Mouse (Mus musculus) layer of hippocampus, postnatal 36 days (tissue): ENCODE data around the gene Dhx16. TPM values are rescaled to one million over a fixed set of nuclear protein-coding genes. Genes with fewer than 3 reads are reported as not detected.
"Not testable (repeated sequence)": the region's sequence is repeated elsewhere in the genome, so short reads cannot be mapped to it uniquely, and the experiment has no call there.

ENCODE experiments used
- DNase-seq, 2 experiments: peaks; one replicate each; pipeline ENCODE4 v3.0.0; 2022
- total RNA-seq, 2 experiments: library from RNA; stranded (reverse); gene quantifications; 2 replicates each; pipeline ENCODE4 v1.2.3; 2021

Gene Dhx16
- total RNA-seq, result 10 to 100 TPM; 32.0 to 37.4 TPM

GRCm38 (mm10) chr17:35879245-35880057, at the start of gene Dhx16:
Dhx16 (plus strand) TSS chr17:35879819.
- DNase-seq, result peak; percentile 94

DNA sequence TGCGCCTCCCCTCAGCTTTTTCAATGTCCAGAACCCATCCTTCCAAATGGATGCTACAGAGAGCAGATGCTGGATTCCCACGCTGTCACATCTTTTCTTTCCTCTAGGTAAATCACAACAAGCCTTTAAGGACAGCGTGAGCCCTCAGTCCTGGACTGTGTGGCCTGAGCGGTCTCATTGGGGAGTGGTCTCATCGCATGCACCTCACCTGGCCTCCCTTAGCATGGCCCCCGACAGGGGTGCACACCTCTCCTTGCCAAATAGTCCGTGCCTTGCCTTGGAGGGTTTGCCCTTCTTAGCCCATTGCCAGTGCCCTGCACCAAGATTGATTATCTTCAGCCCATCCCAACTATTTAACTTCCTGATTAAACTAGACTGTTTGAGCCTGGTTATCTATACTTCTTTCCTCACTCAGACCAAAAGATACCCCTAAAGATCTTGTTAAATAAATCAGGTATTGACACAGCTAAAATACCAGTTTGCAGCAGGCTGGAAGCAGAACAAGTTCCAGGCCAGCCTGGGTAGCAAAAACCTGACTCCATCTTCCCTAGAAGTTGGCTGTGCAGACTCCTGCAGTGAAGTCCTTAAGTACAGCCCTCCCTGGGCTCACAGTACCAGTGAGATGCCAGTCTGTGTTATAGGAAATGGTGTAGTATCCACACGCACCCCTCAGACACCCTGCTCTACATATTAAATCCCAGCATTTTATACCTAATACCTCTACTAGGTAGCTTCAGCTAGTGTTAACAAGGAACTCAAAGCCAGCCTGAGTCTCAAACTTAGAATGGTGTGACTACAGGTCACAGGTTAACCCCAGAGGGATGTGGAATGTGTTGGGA, 47.0 kb upstream of the Dhx16 start:
- DNase-seq, result no peak

- no peak for DNase-seq
Observed at GRCm38 (mm10) chr17:35833239-35833751, 46.3 kb upstream of the Dhx16 start.

DNA sequence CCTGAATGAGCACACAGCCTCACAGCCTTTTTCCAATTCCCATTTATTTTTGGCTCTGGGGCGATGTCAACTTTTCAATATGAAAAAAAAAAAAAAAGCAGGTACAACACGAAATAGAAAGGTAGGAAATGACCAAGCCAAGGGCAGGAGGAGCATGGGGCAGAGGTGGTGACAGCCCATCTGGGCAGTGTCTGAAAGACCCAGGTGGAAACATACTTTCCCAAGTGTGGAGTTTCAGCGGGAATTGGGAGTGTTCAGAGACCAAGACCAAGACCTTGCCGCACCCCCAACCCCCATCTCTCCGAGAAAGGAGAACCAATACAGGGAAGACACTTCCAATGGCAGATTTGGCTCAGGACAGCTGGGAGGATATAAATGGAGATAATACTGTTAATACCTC, 45.7 kb upstream of the Dhx16 start:
- DNase-seq, result no peak

- DNase-seq, result peak in 1 of 2 experiments; percentile 29
Observed at GRCm38 (mm10) chr17:35834696-35835422, 44.8 kb upstream of the Dhx16 start.

DNA sequence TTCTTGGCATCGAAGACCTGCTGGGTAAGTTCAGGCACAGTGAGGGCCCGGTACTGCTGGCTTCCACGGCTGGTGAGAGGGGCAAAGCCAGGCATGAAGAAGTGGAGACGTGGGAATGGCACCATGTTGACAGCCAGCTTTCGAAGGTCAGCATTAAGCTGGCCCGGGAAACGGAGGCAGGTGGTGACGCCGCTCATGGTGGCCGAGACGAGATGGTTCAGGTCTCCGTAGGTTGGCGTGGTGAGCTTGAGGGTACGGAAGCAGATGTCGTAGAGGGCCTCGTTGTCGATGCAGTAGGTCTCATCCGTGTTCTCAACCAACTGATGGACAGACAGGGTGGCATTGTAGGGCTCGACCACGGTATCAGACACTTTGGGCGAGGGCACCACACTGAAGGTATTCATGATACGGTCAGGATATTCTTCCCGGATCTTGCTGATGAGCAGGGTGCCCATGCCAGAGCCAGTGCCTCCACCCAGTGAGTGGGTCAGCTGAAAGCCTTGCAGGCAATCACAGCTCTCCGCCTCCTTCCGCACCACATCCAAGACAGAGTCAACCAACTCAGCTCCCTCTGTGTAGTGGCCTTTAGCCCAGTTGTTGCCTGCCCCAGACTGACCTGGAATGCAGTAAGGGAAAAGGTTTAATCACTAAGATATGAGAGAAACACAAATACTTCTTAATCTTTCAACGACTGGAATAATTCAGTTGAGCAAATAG, 44.0 kb upstream of the Dhx16 start:
- DNase-seq, result no peak

GRCm38 (mm10) chr17:35836178-35836965, 43.2 kb upstream of the Dhx16 start:
- peak; percentile 76 to 82 for DNase-seq

GRCm38 (mm10) chr17:35836991-35837422, 42.6 kb upstream of the Dhx16 start:
- peak; percentile 78 to 82 for DNase-seq

- peak in 1 of 2 experiments; percentile 50 for DNase-seq
Observed at GRCm38 (mm10) chr17:35837487-35837886, 42.1 kb upstream of the Dhx16 start.

- DNase-seq, result peak; percentile 96
Observed at GRCm38 (mm10) chr17:35838122-35838544, 41.5 kb upstream of the Dhx16 start, which contains the start of gene Tubb5. Tubb5 (minus strand) TSS chr17:35838306.

- no peak for DNase-seq
Observed at GRCm38 (mm10) chr17:35838570-35838969, 41.0 kb upstream of the Dhx16 start.

- not testable (repeated sequence) for DNase-seq
Observed at GRCm38 (mm10) chr17:35839002-35839401, 40.6 kb upstream of the Dhx16 start.

DNA sequence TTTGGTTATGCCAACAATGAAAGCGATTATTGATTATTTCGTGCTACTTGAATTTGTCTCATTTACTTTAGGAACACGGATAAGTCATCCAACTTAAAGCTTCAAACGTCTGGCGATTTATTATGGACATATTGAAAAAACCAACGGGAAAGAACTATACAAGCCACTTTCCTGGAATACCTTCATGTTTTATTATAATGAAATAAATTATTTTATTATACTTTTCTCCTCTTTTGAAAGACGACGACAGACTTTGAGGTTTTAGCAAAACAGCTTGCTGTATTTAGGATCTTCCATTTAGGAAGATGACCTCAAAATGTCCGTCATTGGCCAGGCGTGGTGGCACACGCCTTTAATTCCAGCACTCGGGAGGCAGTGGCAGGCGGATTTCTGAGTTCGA, 39.1 kb upstream of the Dhx16 start:
- no peak for DNase-seq

GRCm38 (mm10) chr17:35841076-35841950, 38.3 kb upstream of the Dhx16 start, which contains the start of gene Mdc1:
Mdc1 (plus strand) TSS chr17:35841515.
- peak; percentile 100 for DNase-seq

DNA sequence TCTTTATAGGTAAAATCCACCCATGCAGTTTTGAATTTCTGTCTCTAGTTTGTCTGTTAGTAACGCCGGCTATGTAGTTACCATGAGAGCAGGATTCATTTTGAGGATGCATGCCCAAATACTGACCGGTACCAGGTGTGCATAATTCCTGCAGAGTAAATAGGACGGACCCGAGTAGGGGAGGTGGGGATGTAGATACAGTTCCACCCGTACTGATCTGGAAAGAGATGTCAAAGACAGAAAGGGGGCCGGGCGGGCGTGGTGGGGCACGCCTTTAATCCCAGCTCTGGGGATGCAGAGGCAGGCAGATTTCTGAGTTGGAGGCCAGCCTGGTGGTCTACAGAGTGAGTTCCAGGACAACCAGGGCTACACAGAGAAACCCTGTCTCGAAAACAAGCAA, 37.6 kb upstream of the Dhx16 start:
- no peak for DNase-seq

- no peak for DNase-seq
Observed at GRCm38 (mm10) chr17:35843514-35843913, 36.1 kb upstream of the Dhx16 start.

- DNase-seq, result no peak
Observed at GRCm38 (mm10) chr17:35848112-35848511, 31.5 kb upstream of the Dhx16 start.

DNA sequence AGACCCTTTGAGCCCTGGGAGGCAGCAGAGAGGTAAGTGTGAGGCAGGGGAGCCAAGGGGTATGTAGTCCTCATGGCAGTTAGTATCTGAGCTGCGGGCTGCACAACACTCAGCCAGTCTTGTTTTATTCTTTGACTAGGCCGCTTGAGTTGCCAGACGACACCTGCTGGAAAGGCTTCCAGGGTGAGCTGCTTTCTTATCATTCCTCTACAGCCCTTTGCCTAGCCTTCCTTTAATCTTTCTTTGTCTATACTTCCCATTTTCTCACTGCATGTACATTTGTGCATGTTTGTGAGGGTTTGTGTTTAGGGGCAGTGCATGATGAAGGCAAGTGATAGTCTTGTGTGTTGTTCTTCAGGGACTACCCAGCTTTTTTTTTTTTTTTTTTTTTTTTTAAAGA, 28.6 kb upstream of the Dhx16 start:
- no peak for DNase-seq

GRCm38 (mm10) chr17:35859371-35859770, 20.2 kb upstream of the Dhx16 start:
- DNase-seq, result no peak

DNA sequence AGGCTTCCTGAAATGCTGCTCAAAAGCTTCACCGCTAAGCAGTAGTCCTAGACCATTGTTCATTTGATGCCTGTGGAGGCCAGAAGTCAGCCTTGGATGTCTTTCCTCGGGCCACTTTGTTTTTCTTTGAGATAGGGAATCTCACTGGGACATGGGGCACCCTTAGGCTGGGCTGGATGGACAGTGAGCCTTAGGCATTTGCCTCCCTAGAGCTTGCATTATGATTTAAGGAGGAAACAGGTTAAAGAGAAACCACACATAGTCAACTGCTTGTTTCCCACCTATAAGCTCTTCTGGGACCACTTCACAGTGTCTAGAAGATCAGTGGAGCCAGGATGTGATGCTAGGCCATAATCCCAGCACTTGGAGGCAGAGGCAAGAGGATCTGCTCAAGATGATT, 19.8 kb upstream of the Dhx16 start:
- DNase-seq, result no peak
